In genomic region chr11:96303151-96304099, GRCm38 (mm10) we compare ENCODE assay signal across 8 mouse cellular contexts. TPM values are rescaled to one million over a fixed set of nuclear protein-coding genes. Genes with fewer than 3 reads are reported as not detected.
DNase-seq lines count a peak whose midpoint lies in the region; ATAC-seq and TF ChIP-seq lines count a peak whose summit lies in the region.

Gene Hoxb5 (plus strand): TSS chr11:96303336.

- H3K4me3 ChIP-seq in forebrain, embryonic 14.5 days (ENCODE audit: low read depth, low read length): no peak within 1 kb of the TSS
- H3K4me3 ChIP-seq in forebrain, embryonic 12.5 days (replicated peaks): no peak within 1 kb of the TSS; the same call in 1 of the 2 replicates
- peak within 1 kb of the TSS; percentile 64 for H3K4me3 ChIP-seq in gastrocnemius, adult 2 months
- H3K4me3 ChIP-seq in liver, embryonic 14.5 days (ENCODE audit: insufficient read depth in 1 of 2, low read depth in 2 of 2, low read length in 2 of 2): peak within 1 kb of the TSS; percentile 0 to 16; a peak in 3 of 4 replicates
- H3K4me3 ChIP-seq in neural tube, embryonic 12.5 days: peak within 1 kb of the TSS; percentile 99

- no peaks in the 10 kb centered on the region for H3K9me3 ChIP-seq in forebrain, embryonic 14.5 days (replicated peaks; ENCODE audit: control insufficient read depth, low read length)
- H3K9me3 ChIP-seq in forebrain, embryonic 12.5 days: no peaks in the 10 kb centered on the region
- H3K9me3 ChIP-seq in liver, embryonic 14.5 days (ENCODE audit: control insufficient read depth, low read length): no peaks in the 10 kb centered on the region
- no peaks in the 10 kb centered on the region for H3K9me3 ChIP-seq in neural tube, embryonic 12.5 days

- H3K4me1 ChIP-seq in forebrain, embryonic 14.5 days (ENCODE audit: control insufficient read depth, insufficient read depth, low read length): no peaks in the 10 kb centered on the region
- H3K4me1 ChIP-seq in forebrain, embryonic 12.5 days: peaks cover 15% of the 10 kb centered on the region
- H3K4me1 ChIP-seq in liver, embryonic 14.5 days (replicated peaks; ENCODE audit: control insufficient read depth in 2 of 2, insufficient read depth in 2 of 2, low read length in 1 of 2): no peaks in the 10 kb centered on the region
- H3K4me1 ChIP-seq in neural tube, embryonic 12.5 days: peaks cover 48% of the 10 kb centered on the region

- intact Hi-C loops in gastrocnemius, adult 2 months (cut with DNase I): loop anchor here (5.0 kb wide), 2 partner anchors 104 to 234 kb away; no protein-coding TSS in a partner anchor

- 1% methylated on average over 69 of the region's 69 CpGs for WGBS in forebrain, embryonic 14.5 days
- WGBS in forebrain, embryonic 12.5 days: under 1% methylated on average over 69 of the region's 69 CpGs
- whole genome bisulfite sequencing in liver, embryonic 14.5 days (ENCODE audit: insufficient replicate concordance): under 1% methylated on average over 69 of the region's 69 CpGs
- WGBS in neural tube, embryonic 12.5 days: under 1% methylated on average over 69 of the region's 69 CpGs

- H3K36me3 ChIP-seq in forebrain, embryonic 14.5 days (ENCODE audit: control insufficient read depth, insufficient read depth, low read length): no peaks in the 10 kb centered on the region
- no peaks in the 10 kb centered on the region for H3K36me3 ChIP-seq in forebrain, embryonic 12.5 days (replicated peaks)
- H3K36me3 ChIP-seq in liver, embryonic 14.5 days (replicated peaks; ENCODE audit: control insufficient read depth, insufficient read depth, low read depth): no peaks in the 10 kb centered on the region
- peaks cover 26% of the 10 kb centered on the region for H3K36me3 ChIP-seq in neural tube, embryonic 12.5 days

- peak; percentile 73 for DNase-seq in forebrain, embryonic 14.5 days (ENCODE audit: low spot score)
- DNase-seq in ZHBTc4 (ENCODE audit: low read depth, low spot score): peak; percentile 92
- DNase-seq in gastrocnemius, adult 2 months: peak; percentile 70
- DNase-seq in liver, embryonic 14.5 days (ENCODE audit: low read depth in 3 of 3, low spot score in 3 of 3): no peak
- no peak for DNase-seq in frontal cortex, postnatal 14 days (ENCODE audit: low spot score in 2 of 2)

- no peak within 1 kb of the TSS for H3K27ac ChIP-seq in forebrain, embryonic 14.5 days (ENCODE audit: low read depth, low read length)
- H3K27ac ChIP-seq in forebrain, embryonic 12.5 days: no peak within 1 kb of the TSS
- peak within 1 kb of the TSS; percentile 74 for H3K27ac ChIP-seq in gastrocnemius, adult 2 months
- H3K27ac ChIP-seq in liver, embryonic 14.5 days: no peak within 1 kb of the TSS
- peak within 1 kb of the TSS; percentile 99 for H3K27ac ChIP-seq in neural tube, embryonic 12.5 days

- TF ChIP-seq CTCF in gastrocnemius, adult 2 months (IDR thresholded peaks at IDR 0.05): peak; percentile 93; the same call in 1 of the 2 replicates
- TF ChIP-seq CTCF in liver, embryonic 14.5 days (IDR thresholded peaks at IDR 0.05; ENCODE audit: low read depth): peak; percentile 79

- H3K27me3 ChIP-seq in forebrain, embryonic 14.5 days (replicated peaks; ENCODE audit: control insufficient read depth, insufficient read depth, low read length): peaks cover 99% of the 10 kb centered on the region
- peaks cover 100% of the 10 kb centered on the region for H3K27me3 ChIP-seq in forebrain, embryonic 12.5 days
- H3K27me3 ChIP-seq in liver, embryonic 14.5 days (ENCODE audit: control insufficient read depth, insufficient read depth, low read length): peaks cover 97% of the 10 kb centered on the region
- no peaks in the 10 kb centered on the region for H3K27me3 ChIP-seq in neural tube, embryonic 12.5 days (replicated peaks)

- no peak within 1 kb of the TSS for H3K4me2 ChIP-seq in forebrain, embryonic 14.5 days (ENCODE audit: low read length)
- no peak within 1 kb of the TSS for H3K4me2 ChIP-seq in forebrain, embryonic 12.5 days
- H3K4me2 ChIP-seq in liver, embryonic 14.5 days (ENCODE audit: low read depth): peak within 1 kb of the TSS; percentile 29
- H3K4me2 ChIP-seq in neural tube, embryonic 12.5 days (replicated peaks): peak within 1 kb of the TSS; percentile 100

- no peak within 1 kb of the TSS for H3K9ac ChIP-seq in forebrain, embryonic 14.5 days (ENCODE audit: low read length)
- H3K9ac ChIP-seq in forebrain, embryonic 12.5 days: no peak within 1 kb of the TSS
- H3K9ac ChIP-seq in liver, embryonic 14.5 days (replicated peaks): no peak within 1 kb of the TSS
- peak within 1 kb of the TSS; percentile 100 for H3K9ac ChIP-seq in neural tube, embryonic 12.5 days

- TF ChIP-seq EP300 in liver, embryonic 14.5 days (IDR thresholded peaks at IDR 0.05; ENCODE audit: low read depth): no peak

- ATAC-seq in forebrain, embryonic 14.5 days: no peak
- ATAC-seq in forebrain, embryonic 12.5 days (ENCODE audit: low FRiP score): no peak
- ATAC-seq in inflammation-experienced regulatory T-cells, adult 6 months: peak; percentile 77
- ATAC-seq in liver, embryonic 14.5 days (ENCODE audit: insufficient read depth): no peak
- ATAC-seq in neural tube, embryonic 12.5 days (ENCODE audit: low FRiP score, low read depth): peak; percentile 55

RNA-seq across cellular contexts. Expression of gene Hoxb5, which starts in this region (rescaled TPM):
- polyA plus RNA-seq in forebrain, embryonic 14.5 days (2014; fragmentation: Nextera tagmentation; extraction: Ambion mirVana): 0.15 TPM in 1 of 2 replicates, not detected in the other
- polyA plus RNA-seq in forebrain, embryonic 12.5 days (2016; fragmentation: Nextera tagmentation; extraction: Ambion mirVana): not detected in 2 replicates
- under 1 TPM; 0.26 to 0.28 TPM for total RNA-seq in gastrocnemius, adult 2 months (2021)
- not detected for polyA plus RNA-seq in inflammation-experienced regulatory T-cells, adult 6 months (2017; shearing (Covaris generic))
- polyA plus RNA-seq in liver, embryonic 14.5 days (2012; rRNA removed): 0.23 and 0.32 TPM in 2 replicates
- 0.06 and 0.24 TPM in 2 replicates for polyA plus RNA-seq in liver, embryonic 14.5 days (2014; fragmentation: Nextera tagmentation; extraction: Ambion mirVana)
- 79.2 and 94.7 TPM in 2 replicates for polyA plus RNA-seq in neural tube, embryonic 12.5 days (2016; fragmentation: Nextera tagmentation; extraction: Ambion mirVana)

Comparison
In these comparisons a context has a peak if more than half of its experiments do, and no peak if none do; other contexts are left out.
1. RNA of gene Hoxb5 (polyA plus RNA-seq): 79.2 to 94.7 TPM in neural tube, embryonic 12.5 days; 0.06 to 0.32 TPM in liver, embryonic 14.5 days, not detected in inflammation-experienced regulatory T-cells, adult 6 months, 0.15 TPM in forebrain, embryonic 14.5 days and not detected in forebrain, embryonic 12.5 days; every median in the first group is over 10 times any median in the second.
2. Peak in DNase-seq in forebrain, embryonic 14.5 days; RNA of the gene not detected or under 1 TPM.
3. Peak in DNase-seq, H3K4me3 ChIP-seq and H3K27ac ChIP-seq in gastrocnemius, adult 2 months; RNA of the gene not detected or under 1 TPM.
4. Peak in ATAC-seq in inflammation-experienced regulatory T-cells, adult 6 months; RNA of the gene not detected or under 1 TPM.
5. H3K4me2 ChIP-seq: peak in liver, embryonic 14.5 days (single experiment) and neural tube, embryonic 12.5 days (single experiment); none in forebrain, embryonic 14.5 days (single experiment) and forebrain, embryonic 12.5 days (single experiment).
6. H3K4me3 ChIP-seq: peak in liver, embryonic 14.5 days (2 of 2) and neural tube, embryonic 12.5 days (single experiment); none in forebrain, embryonic 14.5 days (single experiment) and forebrain, embryonic 12.5 days (single experiment).